Mouse (Mus musculus): Measurements from ENCODE around the gene Olfr287. TPM values are rescaled to one million over a fixed set of nuclear protein-coding genes. Genes with fewer than 3 reads are reported as not detected.

Gene Olfr287
- polyA plus RNA-seq, 1 experiment from 2014 or later = not detected

- WGBS (ENCODE audit: insufficient replicate concordance) = 34% methylated on average over 8 of the region's 8 CpGs
- no peaks in the 10 kb centered on the region for H3K36me3 ChIP-seq (ENCODE audit: control insufficient read depth, insufficient read depth)
- H3K4me3 ChIP-seq (ENCODE audit: low read depth, low read length) = no peak overlapping the region
- H3K9ac ChIP-seq (ENCODE audit: low read depth, low read length) = no peak overlapping the region
- no peaks in the 10 kb centered on the region for H3K9me3 ChIP-seq (replicated peaks; ENCODE audit: control insufficient read depth, low read length)
- no peak for ATAC-seq (ENCODE audit: low read depth)
- H3K27ac ChIP-seq (ENCODE audit: low read length) = no peak overlapping the region
- H3K4me2 ChIP-seq (ENCODE audit: low read depth, low read length) = no peak overlapping the region
- H3K4me1 ChIP-seq (ENCODE audit: control insufficient read depth, low read depth, low read length) = no peaks in the 10 kb centered on the region
- peaks cover 34% of the 10 kb centered on the region for H3K27me3 ChIP-seq (ENCODE audit: control insufficient read depth, insufficient read depth, low read depth, low read length)
These were observed 47.0 kb downstream of the Olfr287 start for GRCm38 (mm10) chr15:98173821-98174220.

GRCm38 (mm10) chr15:98172113-98172512, 48.7 kb downstream of the Olfr287 start:
- Histone ChIP-seq H3K27ac (ENCODE audit: low read length) (no peak overlapping the region), H3K9ac (ENCODE audit: low read depth, low read length) (no peak overlapping the region), H3K4me1 (ENCODE audit: control insufficient read depth, low read depth, low read length) (no peaks in the 10 kb centered on the region; the same call in 1 of the 2 replicates), H3K9me3 (replicated peaks; ENCODE audit: control insufficient read depth, low read length) (no peaks in the 10 kb centered on the region), H3K4me2 (ENCODE audit: low read depth, low read length) (no peak overlapping the region), H3K36me3 (ENCODE audit: control insufficient read depth, insufficient read depth) (no peaks in the 10 kb centered on the region), H3K27me3 (ENCODE audit: control insufficient read depth, insufficient read depth, low read depth, low read length) (peaks cover 51% of the 10 kb centered on the region), H3K4me3 (ENCODE audit: low read depth, low read length) (no peak overlapping the region)
- ATAC-seq (ENCODE audit: low read depth) = no peak
- 43% methylated on average over 5 of the region's 5 CpGs for WGBS (ENCODE audit: insufficient replicate concordance)

- Histone ChIP-seq H3K9ac (ENCODE audit: low read depth, low read length) (no peak overlapping the region), H3K4me3 (ENCODE audit: low read depth, low read length) (no peak overlapping the region), H3K4me2 (ENCODE audit: low read depth, low read length) (no peak overlapping the region), H3K9me3 (replicated peaks; ENCODE audit: control insufficient read depth, low read length) (no peaks in the 10 kb centered on the region), H3K27ac (ENCODE audit: low read length) (no peak overlapping the region), H3K36me3 (ENCODE audit: control insufficient read depth, insufficient read depth) (no peaks in the 10 kb centered on the region), H3K27me3 (ENCODE audit: control insufficient read depth, insufficient read depth, low read depth, low read length) (peaks cover 58% of the 10 kb centered on the region), H3K4me1 (ENCODE audit: control insufficient read depth, low read depth, low read length) (no peaks in the 10 kb centered on the region; the same call in 1 of the 2 replicates)
- no peak for ATAC-seq (ENCODE audit: low read depth)
- 41% methylated on average over 9 of the region's 9 CpGs for WGBS (ENCODE audit: insufficient replicate concordance)
These were observed 49.9 kb downstream of the Olfr287 start for GRCm38 (mm10) chr15:98170917-98171316.

DNA sequence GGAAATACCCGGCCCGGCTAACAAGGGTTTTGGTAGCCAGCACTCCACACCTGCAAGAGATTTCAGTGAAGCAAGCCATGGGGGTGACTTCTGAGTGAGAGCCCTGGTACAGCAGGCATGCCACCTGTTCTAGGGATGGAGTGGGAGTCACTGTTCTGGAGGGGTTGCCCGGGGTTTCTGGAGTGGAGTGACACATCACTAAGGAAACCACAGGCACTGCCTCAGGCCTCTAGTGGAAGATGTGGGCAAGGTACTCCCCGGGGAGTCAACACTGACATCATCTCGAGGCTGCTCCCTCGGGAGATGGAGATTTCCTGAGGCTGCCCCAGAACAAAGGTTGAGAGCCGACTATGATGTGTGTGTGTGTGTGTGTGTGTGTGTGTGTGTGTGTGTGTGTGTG, 50.5 kb downstream of the Olfr287 start:
- no peaks in the 10 kb centered on the region; the same call in 1 of the 2 replicates for H3K4me1 ChIP-seq (ENCODE audit: control insufficient read depth, low read depth, low read length)
- no peaks in the 10 kb centered on the region for H3K9me3 ChIP-seq (replicated peaks; ENCODE audit: control insufficient read depth, low read length)
- no peak overlapping the region for H3K27ac ChIP-seq (ENCODE audit: low read length)
- no peak overlapping the region for H3K9ac ChIP-seq (ENCODE audit: low read depth, low read length)
- no peaks in the 10 kb centered on the region for H3K36me3 ChIP-seq (ENCODE audit: control insufficient read depth, insufficient read depth)
- H3K4me3 ChIP-seq (ENCODE audit: low read depth, low read length) = no peak overlapping the region
- 23% methylated on average over 7 of the region's 7 CpGs for WGBS (ENCODE audit: insufficient replicate concordance)
- H3K27me3 ChIP-seq (ENCODE audit: control insufficient read depth, insufficient read depth, low read depth, low read length) = peaks cover 63% of the 10 kb centered on the region
- H3K4me2 ChIP-seq (ENCODE audit: low read depth, low read length) = no peak overlapping the region
- no peak for ATAC-seq (ENCODE audit: low read depth)

DNA sequence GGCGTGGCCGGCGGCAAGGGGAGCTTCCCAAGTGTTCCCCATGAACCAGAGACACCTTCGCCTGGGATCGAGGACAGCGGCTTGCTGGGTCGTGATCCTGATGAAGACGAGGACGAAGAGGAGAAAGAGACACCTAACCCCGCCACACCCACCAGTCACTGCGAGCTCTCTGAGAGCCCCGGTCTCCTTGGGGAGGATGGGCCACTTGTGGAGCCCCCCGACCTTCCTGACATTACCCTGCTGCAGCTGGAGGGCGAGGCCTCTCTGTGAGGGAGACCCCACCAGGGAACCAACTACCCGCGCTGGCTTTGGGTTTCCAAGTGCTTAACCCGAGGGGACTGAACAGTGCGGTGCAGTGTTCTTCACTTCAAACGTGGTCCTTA, 52.2 kb downstream of the Olfr287 start:
- no peaks in the 10 kb centered on the region for H3K9me3 ChIP-seq (replicated peaks; ENCODE audit: control insufficient read depth, low read length)
- no peak for ATAC-seq (ENCODE audit: low read depth)
- no peaks in the 10 kb centered on the region for H3K36me3 ChIP-seq (ENCODE audit: control insufficient read depth, insufficient read depth)
- WGBS (ENCODE audit: insufficient replicate concordance) = 5% methylated on average over 18 of the region's 19 CpGs
- no peak overlapping the region for H3K9ac ChIP-seq (ENCODE audit: low read depth, low read length)
- peaks cover 65% of the 10 kb centered on the region for H3K27me3 ChIP-seq (ENCODE audit: control insufficient read depth, insufficient read depth, low read depth, low read length)
- no peak overlapping the region for H3K27ac ChIP-seq (ENCODE audit: low read length)
- no peak overlapping the region for H3K4me2 ChIP-seq (ENCODE audit: low read depth, low read length)
- no peak overlapping the region for H3K4me3 ChIP-seq (ENCODE audit: low read depth, low read length)
- no peaks in the 10 kb centered on the region; the same call in 1 of the 2 replicates for H3K4me1 ChIP-seq (ENCODE audit: control insufficient read depth, low read depth, low read length)

- Histone ChIP-seq H3K4me3 (ENCODE audit: low read depth, low read length) (no peak overlapping the region), H3K9ac (ENCODE audit: low read depth, low read length) (no peak overlapping the region), H3K4me2 (ENCODE audit: low read depth, low read length) (no peak overlapping the region), H3K27me3 (ENCODE audit: control insufficient read depth, insufficient read depth, low read depth, low read length) (peaks cover 65% of the 10 kb centered on the region), H3K9me3 (replicated peaks; ENCODE audit: control insufficient read depth, low read length) (no peaks in the 10 kb centered on the region), H3K36me3 (ENCODE audit: control insufficient read depth, insufficient read depth) (no peaks in the 10 kb centered on the region), H3K4me1 (ENCODE audit: control insufficient read depth, low read depth, low read length) (no peaks in the 10 kb centered on the region; the same call in 1 of the 2 replicates), H3K27ac (ENCODE audit: low read length) (no peak overlapping the region)
- WGBS (ENCODE audit: insufficient replicate concordance) = 3% methylated on average over 69 of the region's 69 CpGs
- ATAC-seq (ENCODE audit: low read depth) = no peak
These were observed 52.9 kb downstream of the Olfr287 start for GRCm38 (mm10) chr15:98167645-98168621.

DNA sequence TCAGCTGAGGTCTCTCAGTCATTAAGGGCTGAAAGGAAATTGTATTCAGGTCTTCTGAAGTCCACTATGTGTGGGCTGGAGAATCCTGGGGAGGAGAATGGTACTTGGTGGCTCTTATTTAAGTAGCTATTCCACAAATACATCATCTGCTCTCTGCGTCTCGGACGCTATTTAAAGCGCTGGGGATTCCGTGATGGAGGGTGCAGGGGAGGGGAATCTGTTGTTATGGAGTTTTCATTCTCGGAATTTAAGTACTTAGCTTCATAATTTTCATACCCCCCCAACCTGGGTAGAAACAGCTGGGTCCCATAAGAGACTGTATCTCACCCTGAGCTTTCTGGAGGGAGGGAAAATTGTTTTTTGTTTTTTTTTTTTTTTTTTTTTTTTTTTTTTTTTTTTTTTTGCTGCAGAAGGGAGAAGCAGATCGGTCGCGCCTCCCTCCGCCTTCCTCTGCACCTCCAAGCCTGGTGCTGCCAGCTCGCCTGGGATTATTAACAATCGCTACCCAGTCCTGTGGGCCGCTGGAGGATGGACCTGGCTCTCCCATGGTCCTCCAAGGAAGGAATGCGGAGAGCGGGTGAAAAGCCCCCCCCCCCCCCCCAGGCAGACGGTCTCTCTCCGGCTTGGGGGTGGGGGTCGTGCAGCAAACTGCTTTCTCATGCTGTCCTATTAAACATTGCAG, 53.8 kb downstream of the Olfr287 start, which contains the start of gene Ccdc184:
Gene Ccdc184 (plus strand): TSS at position 196 of the 682 bp plus-strand sequence.
- H3K4me2 ChIP-seq (ENCODE audit: low read depth, low read length) = no peak within 1 kb of the TSS
- H3K9me3 ChIP-seq (replicated peaks; ENCODE audit: control insufficient read depth, low read length) = no peaks in the 10 kb centered on the region
- no peak for ATAC-seq (ENCODE audit: low read depth)
- no peak within 1 kb of the TSS for H3K4me3 ChIP-seq (ENCODE audit: low read depth, low read length)
- no peaks in the 10 kb centered on the region; the same call in 1 of the 2 replicates for H3K4me1 ChIP-seq (ENCODE audit: control insufficient read depth, low read depth, low read length)
- 7% methylated on average over 18 of the region's 18 CpGs for WGBS (ENCODE audit: insufficient replicate concordance)
- H3K27ac ChIP-seq (ENCODE audit: low read length) = no peak within 1 kb of the TSS
- H3K9ac ChIP-seq (ENCODE audit: low read depth, low read length) = no peak within 1 kb of the TSS
- H3K36me3 ChIP-seq (ENCODE audit: control insufficient read depth, insufficient read depth) = no peaks in the 10 kb centered on the region
- H3K27me3 ChIP-seq (ENCODE audit: control insufficient read depth, insufficient read depth, low read depth, low read length) = peaks cover 63% of the 10 kb centered on the region

DNA sequence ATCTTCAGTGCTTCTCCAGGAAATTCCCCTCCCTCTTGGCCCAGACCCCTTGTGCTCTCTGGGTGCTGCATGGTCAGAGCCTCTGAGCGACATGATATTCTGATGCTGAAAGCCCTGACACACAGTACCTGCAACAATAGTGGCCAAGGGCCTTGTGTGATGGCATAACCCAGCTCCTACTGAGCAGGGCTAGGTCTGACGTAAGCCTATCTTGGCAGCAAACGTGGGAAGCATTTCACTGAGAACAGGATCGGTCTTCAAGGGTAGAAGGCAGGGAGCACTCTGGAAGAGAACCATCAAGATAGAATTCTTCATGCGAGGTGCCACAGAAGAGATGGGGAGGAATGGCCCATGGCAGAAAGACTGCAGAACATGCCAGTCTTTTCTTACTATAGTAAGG, 55.3 kb downstream of the Olfr287 start, which contains the start of gene Asb8:
Gene Asb8 (minus strand): TSS at position 101 of the 400 bp plus-strand sequence.
- Histone ChIP-seq H3K4me2 (ENCODE audit: low read depth, low read length) (no peak within 1 kb of the TSS), H3K27ac (ENCODE audit: low read length) (no peak within 1 kb of the TSS), H3K9me3 (replicated peaks; ENCODE audit: control insufficient read depth, low read length) (no peaks in the 10 kb centered on the region), H3K36me3 (ENCODE audit: control insufficient read depth, insufficient read depth) (no peaks in the 10 kb centered on the region), H3K27me3 (ENCODE audit: control insufficient read depth, insufficient read depth, low read depth, low read length) (peaks cover 52% of the 10 kb centered on the region), H3K9ac (ENCODE audit: low read depth, low read length) (no peak within 1 kb of the TSS), H3K4me1 (ENCODE audit: control insufficient read depth, low read depth, low read length) (no peaks in the 10 kb centered on the region; the same call in 1 of the 2 replicates), H3K4me3 (ENCODE audit: low read depth, low read length) (no peak within 1 kb of the TSS)
- WGBS (ENCODE audit: insufficient replicate concordance) = 67% methylated on average over 5 of the region's 5 CpGs
- ATAC-seq (ENCODE audit: low read depth) = no peak

Data from liver, embryonic 16.5 days (tissue).